Mouse (Mus musculus) 3T3-L1 (cell line): ENCODE results near the gene Mdm2.
"Not testable (repeated sequence)": the region's sequence is repeated elsewhere in the genome, so short reads cannot be mapped to it uniquely, and the experiment has no call there.

Source experiments
- DNase-seq: peaks from one replicate; pipeline ENCODE4 v3.0.0-alpha.2; 2015; ENCODE audit warnings: low read depth, low spot score

Mdm2 gene

GRCm38 (mm10) chr10:117749050-117749686 is 38.6 kb upstream of the Mdm2 start:
- peak; percentile 92 for DNase-seq

DNA sequence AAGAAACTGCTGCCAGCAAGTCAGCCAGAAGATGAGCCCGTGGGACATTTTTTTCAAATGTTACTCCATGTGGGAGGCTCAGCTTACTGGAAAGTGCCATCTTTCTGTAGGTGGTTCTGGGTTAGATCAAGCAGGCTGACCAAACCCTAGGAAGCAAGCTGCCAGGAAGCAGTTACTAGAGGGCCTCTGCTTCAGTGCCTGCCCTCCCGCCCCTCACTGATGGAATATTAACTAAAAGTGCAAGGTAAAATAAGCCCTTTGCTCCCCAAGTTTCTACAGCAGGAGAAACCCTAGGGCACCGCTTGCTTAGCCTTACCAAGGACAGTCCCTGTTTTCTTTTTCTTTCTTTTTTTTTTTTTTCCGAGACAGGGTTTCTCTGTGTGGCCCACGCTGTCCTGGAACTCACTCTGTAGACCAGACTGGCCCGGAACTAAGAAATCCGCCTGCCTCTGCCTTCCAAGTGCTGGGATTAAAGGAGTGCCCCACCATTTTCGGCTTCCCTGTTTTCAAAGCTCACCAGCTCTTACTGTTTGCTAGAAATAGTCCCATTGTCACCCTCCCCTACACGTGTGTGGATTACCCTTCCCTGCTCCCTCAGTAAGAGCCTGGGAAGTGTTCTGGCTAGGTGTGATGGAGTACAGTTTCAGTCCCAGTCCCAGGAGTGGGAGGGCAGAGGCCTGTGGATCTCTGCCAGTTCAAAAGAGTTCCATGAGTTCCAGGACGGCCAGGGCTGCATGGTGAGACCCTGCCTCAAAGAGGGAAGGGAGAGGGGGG is 37.9 kb upstream of the Mdm2 start:
- DNase-seq: peak; percentile 92

DNA sequence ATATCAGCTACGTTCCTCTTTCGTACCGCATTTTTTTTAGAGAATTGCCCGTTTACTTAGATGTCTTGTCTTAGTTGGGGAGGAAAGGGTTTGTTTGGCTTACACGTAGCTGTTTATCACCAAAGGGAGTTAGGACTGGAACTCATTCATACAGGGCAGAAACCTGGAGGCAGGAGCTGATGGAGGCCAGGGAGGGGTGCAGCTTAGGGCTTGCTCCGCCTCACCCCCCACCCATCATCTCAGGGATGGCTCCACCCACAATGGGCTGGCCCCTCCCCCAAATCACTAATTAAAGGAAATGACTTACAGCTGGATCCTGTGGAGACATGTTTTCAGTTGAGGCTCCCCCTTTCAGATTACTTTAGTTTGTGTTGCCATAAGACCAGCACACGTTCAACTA is 37.2 kb upstream of the Mdm2 start:
- DNase-seq: no peak

GRCm38 (mm10) chr10:117746297-117746883 is 35.8 kb upstream of the Mdm2 start, which contains the start of gene Slc35e3:
Slc35e3 (minus strand) TSS chr10:117746365.
- no peak for DNase-seq

- not testable (repeated sequence) for DNase-seq
Measured at GRCm38 (mm10) chr10:117745570-117746296, 35.2 kb upstream of the Mdm2 start.

GRCm38 (mm10) chr10:117743917-117744316 is 33.4 kb upstream of the Mdm2 start:
- no peak for DNase-seq

- peak; percentile 94 for DNase-seq
Measured at GRCm38 (mm10) chr10:117743182-117743581, 32.6 kb upstream of the Mdm2 start.

DNA sequence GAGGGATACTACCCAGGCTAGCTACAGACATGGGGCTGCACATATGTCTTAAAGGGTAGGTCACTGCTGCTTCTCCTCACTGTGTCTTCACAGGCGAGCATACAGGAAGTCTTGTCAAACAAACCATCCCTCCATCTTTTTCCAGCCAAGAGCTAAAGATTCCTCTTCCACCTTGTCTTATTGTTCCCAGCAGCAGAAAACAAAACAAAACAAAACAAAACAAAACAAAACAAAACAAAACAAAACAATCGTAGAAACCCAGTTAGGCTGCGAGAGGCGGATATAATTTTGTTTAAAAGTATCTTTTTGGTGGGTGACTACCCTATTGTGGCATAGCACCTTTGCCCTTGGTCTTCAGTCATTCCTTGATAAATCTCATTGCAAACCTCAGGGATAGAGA is 32.1 kb upstream of the Mdm2 start:
- peak; percentile 94 for DNase-seq

DNA sequence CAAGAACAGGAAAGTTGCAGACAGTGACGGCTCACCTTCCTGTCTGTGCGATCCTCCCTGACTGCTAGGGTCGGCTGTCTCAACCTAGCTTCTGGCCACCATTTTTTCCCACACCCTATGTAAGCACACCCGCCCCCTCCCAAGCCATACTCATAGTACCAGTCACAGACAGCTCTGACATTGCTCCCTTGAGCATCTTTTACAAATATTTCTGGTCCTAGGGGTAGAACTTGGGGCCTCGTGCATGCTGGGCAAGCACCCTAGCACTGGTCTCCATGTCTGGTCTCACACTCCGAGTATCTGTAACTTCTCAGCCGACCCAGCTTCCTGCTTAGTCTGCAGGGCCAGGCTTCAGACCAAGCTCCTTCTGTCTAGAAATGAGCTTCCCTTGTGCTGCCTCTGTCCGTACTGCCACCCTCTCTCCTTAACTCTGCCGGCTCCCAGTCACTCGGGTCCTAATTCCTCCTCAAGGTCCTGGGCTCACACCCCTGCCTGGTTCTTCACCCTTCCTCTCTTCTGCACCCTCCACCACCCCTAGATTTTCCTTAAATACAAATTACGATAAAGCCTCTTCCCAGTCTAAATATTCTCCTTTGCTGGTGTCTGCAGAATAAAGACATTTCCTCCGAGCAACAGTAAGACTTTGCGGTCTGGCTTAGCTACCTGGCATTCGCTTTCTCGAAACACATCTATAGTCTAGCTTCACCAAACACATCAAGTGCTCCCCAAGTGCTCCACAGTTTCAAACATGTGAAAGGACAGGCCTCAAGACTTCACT is 31.3 kb upstream of the Mdm2 start:
- DNase-seq: peak; percentile 94

DNA sequence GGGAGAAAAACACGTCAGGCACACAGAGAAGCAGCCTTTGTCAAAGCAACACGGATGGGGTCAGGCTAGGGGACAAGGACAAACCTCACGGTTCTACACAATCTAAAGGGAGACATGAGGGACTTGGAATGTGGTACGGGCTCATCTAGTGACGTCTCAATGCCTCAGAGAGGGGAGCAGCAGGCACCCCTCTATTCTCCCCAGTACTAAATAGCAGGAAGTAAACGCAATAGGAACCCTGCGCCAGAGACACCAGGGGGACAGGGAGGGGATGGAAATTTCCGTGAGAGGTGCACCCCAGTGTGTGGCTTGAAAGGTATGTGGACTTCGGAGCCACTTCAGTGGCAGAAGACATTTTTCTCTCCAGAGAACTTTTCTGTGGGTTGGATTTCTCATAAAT is 30.4 kb upstream of the Mdm2 start:
- DNase-seq: peak; percentile 94

- DNase-seq: peak; percentile 93
Measured at GRCm38 (mm10) chr10:117740171-117740570, 29.6 kb upstream of the Mdm2 start.

- DNase-seq: peak; percentile 93
Measured at GRCm38 (mm10) chr10:117739648-117739948, 29.0 kb upstream of the Mdm2 start.

DNA sequence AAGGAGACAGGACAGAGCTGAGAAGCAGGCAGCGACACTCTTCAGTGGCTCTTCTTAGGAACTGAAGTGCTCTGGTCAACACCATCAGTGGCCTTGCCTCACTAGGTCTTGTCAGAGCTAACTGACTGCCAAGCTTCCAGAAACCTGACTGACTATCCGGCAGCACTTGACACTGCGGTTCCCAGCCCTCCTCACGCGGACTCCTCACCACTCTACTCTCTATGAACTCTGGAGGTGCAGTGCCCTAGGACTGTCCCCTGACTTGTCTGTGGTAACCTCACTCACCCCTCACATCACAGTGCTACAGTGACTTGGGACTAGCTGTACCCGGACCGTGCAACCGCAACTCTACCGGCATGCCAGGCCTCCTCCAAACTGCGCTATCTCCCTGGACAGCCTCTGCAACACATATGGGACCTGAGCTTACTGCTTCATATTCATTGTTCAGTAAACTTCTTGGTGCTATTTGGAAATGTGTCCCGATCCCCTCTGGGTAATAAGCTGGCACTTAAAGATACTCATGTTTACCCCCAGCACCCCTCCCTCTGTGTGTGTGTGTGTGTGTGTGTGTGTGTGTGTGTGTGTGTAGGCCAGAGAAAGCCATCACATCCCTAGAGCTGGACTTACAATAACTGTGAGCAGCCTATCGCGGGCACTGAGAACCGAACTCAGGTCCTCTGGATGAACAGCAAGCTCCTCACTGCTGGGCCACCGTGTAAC is 28.5 kb upstream of the Mdm2 start:
- peak; percentile 94 for DNase-seq

DNA sequence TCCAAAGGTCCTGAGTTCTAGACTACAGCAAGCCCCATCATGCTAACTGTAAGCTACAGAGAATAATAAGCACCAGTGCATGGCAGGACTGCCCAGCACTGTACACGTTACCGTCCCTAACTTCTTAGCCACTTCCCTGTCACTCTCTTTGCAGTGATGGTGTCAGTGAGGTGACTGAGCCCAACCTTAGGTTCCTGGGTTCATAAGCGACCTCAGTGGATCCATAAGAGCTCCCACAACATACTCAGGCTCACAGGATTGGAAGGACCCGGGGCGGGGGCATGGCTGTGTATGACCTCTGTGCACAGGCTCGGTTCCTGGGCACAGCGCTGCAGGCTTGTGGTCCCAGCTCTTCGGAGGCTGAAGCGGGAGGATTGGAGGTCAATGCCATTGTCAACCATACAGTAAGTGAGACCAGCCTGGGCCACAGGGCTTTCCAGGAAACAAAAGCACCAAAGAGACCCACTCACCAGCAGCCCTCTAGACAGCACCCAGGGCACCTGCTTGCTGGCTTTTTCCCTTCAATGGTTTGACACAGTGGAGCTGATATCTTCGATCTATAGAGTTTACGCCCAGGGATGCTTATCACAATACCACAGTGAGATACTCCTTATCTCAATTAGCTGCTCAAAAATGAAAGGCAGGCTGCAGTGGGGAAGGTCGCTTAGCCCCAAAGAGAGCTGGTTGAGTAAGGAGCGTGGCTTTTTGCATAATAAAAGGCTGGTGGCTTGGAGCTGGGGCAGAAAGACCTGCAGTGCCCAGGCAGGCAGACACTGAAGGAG is 27.8 kb upstream of the Mdm2 start:
- DNase-seq: peak; percentile 93

DNA sequence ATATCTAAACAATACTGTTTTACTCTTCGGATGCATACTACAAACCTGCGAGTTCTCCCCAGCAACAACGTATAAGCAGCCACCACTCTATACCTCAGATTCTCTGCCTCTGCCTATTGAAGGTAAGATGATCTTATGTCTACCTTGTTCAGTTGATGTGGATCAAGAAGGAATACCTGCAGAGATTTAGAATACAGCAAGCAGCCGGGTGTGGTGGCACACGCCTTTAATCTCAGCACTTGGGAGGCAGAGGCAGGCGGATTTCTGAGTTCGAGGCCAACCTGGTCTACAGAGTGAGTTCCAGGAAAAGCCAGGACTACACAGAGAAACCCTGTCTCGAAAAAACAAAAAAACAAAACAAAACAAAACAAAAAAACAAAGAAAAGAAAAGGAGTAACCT is 26.9 kb upstream of the Mdm2 start:
- not testable (repeated sequence) for DNase-seq

GRCm38 (mm10) chr10:117737075-117737474 is 26.5 kb upstream of the Mdm2 start:
- DNase-seq: no peak

GRCm38 (mm10) chr10:117736573-117736972 is 26.0 kb upstream of the Mdm2 start:
- peak; percentile 93 for DNase-seq

- DNase-seq: not testable (repeated sequence)
Measured at GRCm38 (mm10) chr10:117735396-117735795, 24.8 kb upstream of the Mdm2 start.

DNA sequence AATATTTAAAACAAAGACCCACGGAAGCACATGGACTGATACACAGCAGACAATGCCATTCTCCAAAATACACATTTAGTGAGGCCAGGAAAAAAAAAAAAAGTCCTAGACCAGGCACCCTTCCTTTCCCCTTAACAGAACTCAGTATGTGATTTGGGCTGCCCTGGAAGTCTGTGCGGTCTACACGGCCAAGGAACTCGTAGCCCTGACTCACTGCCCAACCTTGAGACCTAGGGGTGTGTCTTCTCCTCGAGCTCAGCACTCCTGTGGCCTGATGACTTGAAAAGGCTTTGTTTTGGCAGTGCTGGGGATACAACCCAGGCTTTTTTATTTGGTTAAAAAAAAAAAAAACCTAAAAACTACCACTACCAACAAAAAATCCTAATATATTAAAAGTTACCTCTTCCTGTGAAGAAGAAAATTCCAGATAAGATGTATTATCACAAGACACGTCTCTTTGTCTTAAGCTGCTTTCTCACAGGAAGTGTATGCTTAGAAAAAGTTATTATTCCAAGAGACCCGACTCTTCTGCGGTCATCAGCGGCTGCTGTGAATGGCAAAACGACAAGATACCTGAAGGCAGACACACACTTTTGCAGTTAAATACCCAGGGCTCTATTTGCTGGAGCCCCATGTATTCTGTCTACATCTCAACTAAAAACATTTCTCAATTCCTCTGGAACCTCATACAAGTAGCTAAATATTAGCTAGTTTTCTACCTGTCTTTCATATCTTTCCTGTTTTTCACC is 23.7 kb upstream of the Mdm2 start:
- peak; percentile 92 for DNase-seq
